12 mouse cellular contexts compared by ENCODE assay signal in genomic region chr5:23517839-23518238, GRCm38 (mm10).
DNase-seq lines count a peak whose midpoint lies in the region; ATAC-seq lines count a peak whose summit lies in the region.
"Had no signal": no experiment of that assay in that cellular context is flagged by ENCODE, and none has a peak within 500 bp of the region (broad histone marks: within the 10 kb centered on the region; RNA-seq: fewer than 3 reads in every experiment).

No protein-coding gene starts in this region.

- H3K27me3 ChIP-seq in hindbrain, embryonic 15.5 days, result no peaks in the 10 kb centered on the region

- H3K4me3 ChIP-seq in hindbrain, embryonic 15.5 days, result no peak overlapping the region

- 0 out of 2 replicates have a peak, but pooled peaks cover 10% of the 10 kb centered on the region for H3K4me1 ChIP-seq in hindbrain, embryonic 15.5 days (replicated peaks)

- H3K4me2 ChIP-seq in hindbrain, embryonic 15.5 days, result no peak overlapping the region
- H3K4me2 ChIP-seq: liver, embryonic 11.5 days had no signal

- intact Hi-C loops in left cerebral cortex, postnatal 36 days (cut with DNase I), result no loop called here

- no peaks in the 10 kb centered on the region for H3K9me3 ChIP-seq in hindbrain, embryonic 15.5 days

- H3K9ac ChIP-seq in hindbrain, embryonic 15.5 days, result no peak overlapping the region

- H3K27ac ChIP-seq in hindbrain, embryonic 15.5 days (replicated peaks), result 0 out of 2 replicates have a peak overlapping the region, but pooled peaks have one; percentile 14
- H3K27ac ChIP-seq: macrophage had no signal

- no peak for DNase-seq in frontal cortex, postnatal 25 days (ENCODE audit: low spot score in 2 of 2)
- DNase-seq in layer of hippocampus, adult 11-12 months (ENCODE audit: low spot score), result peak; percentile 62
- no peak for DNase-seq in layer of hippocampus, postnatal 25 days (ENCODE audit: extremely low spot score in 1 of 2, low spot score in 1 of 2)
- DNase-seq in left cerebral cortex, postnatal 36 days (ENCODE audit: low spot score in 2 of 2), result peak; percentile 75 to 77
- no peak for DNase-seq in spleen, adult 12 weeks (ENCODE audit: low spot score)
- DNase-seq in kidney, adult 8-10 months, result no peak
- DNase-seq: adrenal gland, postnatal 36 days; thymus, adult 18-20 months had no signal

- 54% methylated on average over 4 of the region's 4 CpGs for WGBS in hindbrain, embryonic 15.5 days

- peaks cover 24% of the 10 kb centered on the region for H3K36me3 ChIP-seq in hindbrain, embryonic 15.5 days

- peak; percentile 82 for ATAC-seq in frontal cortex, adult (ENCODE audit: low TSS enrichment)
- ATAC-seq in hindbrain, embryonic 15.5 days (ENCODE audit: low FRiP score, low read depth), result no peak

Comparison
In these comparisons a context has a peak if more than half of its experiments do, and no peak if none do; other contexts are left out.
1. DNase-seq: peak in layer of hippocampus, adult 11-12 months (single experiment) and left cerebral cortex, postnatal 36 days (2 of 2); none in frontal cortex, postnatal 25 days (0 of 2), layer of hippocampus, postnatal 25 days (0 of 2), spleen, adult 12 weeks (single experiment) and kidney, adult 8-10 months (0 of 2).